Mouse (Mus musculus) lung, embryonic 16.5 days (tissue): ENCODE measurements around the gene Dtnb. TPM values are rescaled to one million over a fixed set of nuclear protein-coding genes. Genes with fewer than 3 reads are reported as not detected.

Source experiments
- ATAC-seq: fragments of 200-750 bp; cut with Nextera tagmentation; 2 replicates; pipeline ENCODE4 v1.8.0; 2017; ENCODE audit warnings: low read depth, mild to moderate bottlenecking, moderate library complexity
- H3K27ac ChIP-seq: fragments of 300-500 bp; sonication (generic); 2 replicates; pipeline ENCODE4 v1.5.1; 2014; ENCODE audit warnings: mild to moderate bottlenecking, control low read depth, low read length
- H3K27me3 ChIP-seq: fragments of 300-500 bp; sonication (generic); 2 replicates; pipeline ENCODE4 v1.6.1; 2014; ENCODE audit warnings: low read depth, low read length, mixed read lengths; ENCODE audit not compliant: control insufficient read depth, insufficient read depth
- H3K36me3 ChIP-seq: fragments of 300-500 bp; sonication (generic); 2 replicates; pipeline ENCODE4 v1.6.1; 2014; ENCODE audit warnings: low read length; ENCODE audit not compliant: control insufficient read depth, insufficient read depth
- H3K4me1 ChIP-seq: fragments of 300-500 bp; sonication (generic); replicated peaks from 2 replicates; pipeline ENCODE4 v1.6.1; 2014; ENCODE audit warnings: low read length, mixed read lengths; ENCODE audit not compliant: control insufficient read depth, insufficient read depth
- H3K4me2 ChIP-seq: fragments of 300-500 bp; sonication (generic); 2 replicates; pipeline ENCODE4 v1.6.1; 2014; ENCODE audit warnings: low read depth, low read length, control low read depth
- H3K4me3 ChIP-seq: fragments of 300-500 bp; sonication (generic); 2 replicates; pipeline ENCODE4 v1.5.1; 2014; ENCODE audit warnings: mild to moderate bottlenecking, low read length, control low read depth
- H3K9ac ChIP-seq: fragments of 300-500 bp; sonication (generic); 2 replicates; pipeline ENCODE4 v1.6.1; 2014; ENCODE audit warnings: low read length, control low read depth
- H3K9me3 ChIP-seq: fragments of 300-500 bp; sonication (generic); 2 replicates; pipeline ENCODE4 v1.6.1; 2016; ENCODE audit warnings: low read length; ENCODE audit not compliant: control insufficient read depth
- WGBS: fragments of 180-500 bp; shearing (Covaris S2); extraction: QIAGEN DNeasy Blood & Tissue Kit; methylation state at CpG from one replicate; pipeline ENCODE4 v1.1.7; 2014; 5-methylcytosine and 5-hydroxymethylcytosine counted together
- polyA plus RNA-seq: library from polyadenylated mRNA; unstranded; fragments of >200 nt; fragmentation: Nextera tagmentation; extraction: Ambion mirVana; gene quantifications from 2 replicates; pipeline ENCODE4 v1.2.1, GENCODE M21; 2015

Gene Dtnb
- polyA plus RNA-seq, 1 experiment from 2014 or later, result 28.2 TPM

DNA sequence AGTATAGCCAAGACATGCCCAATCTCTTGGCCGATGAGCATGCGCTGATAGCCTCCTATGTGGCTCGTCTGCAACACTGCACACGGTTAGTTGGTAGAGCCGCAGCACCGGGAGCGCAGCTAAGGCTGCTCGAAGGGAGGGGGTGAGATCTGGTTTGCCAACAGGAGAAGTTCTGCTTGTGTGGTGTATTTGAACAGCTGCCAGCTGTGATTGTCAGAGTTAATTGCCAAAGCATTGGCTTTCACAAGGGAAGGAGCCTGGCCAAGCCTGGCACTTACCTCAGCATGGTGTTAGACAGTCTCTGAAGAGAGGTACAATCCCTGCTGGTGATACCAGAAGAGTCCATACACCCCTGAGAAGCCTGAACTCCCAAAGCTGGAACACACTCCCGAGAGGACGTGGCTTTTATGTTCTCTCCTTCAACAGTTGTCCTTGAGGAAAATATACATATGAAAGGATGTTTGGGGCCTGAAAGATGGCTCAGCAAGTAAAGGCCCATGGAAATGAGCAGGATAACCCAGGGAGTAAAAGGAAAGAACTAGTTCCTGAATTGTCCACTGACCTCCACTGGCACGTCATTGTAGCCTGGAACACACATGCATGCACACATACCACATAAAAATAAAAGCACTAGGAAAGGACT is 160.6 kb downstream of the Dtnb start:
- no peaks in the 10 kb centered on the region for H3K36me3 ChIP-seq
- no peaks in the 10 kb centered on the region for H3K27me3 ChIP-seq
- WGBS, result 42% methylated on average over 11 of the region's 11 CpGs
- no peak overlapping the region for H3K4me3 ChIP-seq
- H3K4me1 ChIP-seq, result peaks cover 3% of the 10 kb centered on the region; the same call in 1 of the 2 replicates
- peak overlapping the region; percentile 69 for H3K27ac ChIP-seq
- H3K4me2 ChIP-seq, result no peak overlapping the region
- no peak overlapping the region for H3K9ac ChIP-seq
- H3K9me3 ChIP-seq, result no peaks in the 10 kb centered on the region
- ATAC-seq, result peak; percentile 66; the same call in 1 of the 2 replicates

DNA sequence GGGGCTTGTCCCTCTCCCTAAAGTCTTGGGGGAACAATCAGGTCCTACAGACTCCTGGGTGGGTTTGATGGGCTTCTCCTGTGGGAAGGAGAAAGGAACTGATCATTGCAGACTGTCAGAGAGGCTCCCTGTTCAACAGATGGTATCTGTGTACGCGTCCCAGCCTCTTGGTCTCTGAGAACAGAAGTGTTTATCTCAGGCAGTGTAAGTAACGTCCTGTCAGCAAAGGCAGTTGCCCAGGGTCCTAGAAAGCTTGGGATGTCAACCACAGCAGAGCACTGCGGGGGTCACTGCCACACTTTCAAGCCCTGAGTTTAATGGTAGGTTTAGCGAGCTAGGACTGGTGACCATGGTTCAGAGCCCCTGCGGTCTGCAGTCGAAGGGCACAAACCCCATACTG is 161.1 kb downstream of the Dtnb start:
- peak; percentile 75 for ATAC-seq
- Histone ChIP-seq H3K27me3 (no peaks in the 10 kb centered on the region), H3K4me3 (no peak overlapping the region), H3K27ac (peak overlapping the region; percentile 69), H3K4me1 (peaks cover 3% of the 10 kb centered on the region; the same call in 1 of the 2 replicates), H3K9ac (no peak overlapping the region), H3K36me3 (no peaks in the 10 kb centered on the region), H3K4me2 (no peak overlapping the region), H3K9me3 (no peaks in the 10 kb centered on the region)
- WGBS, result 41% methylated on average over 7 of the region's 7 CpGs

DNA sequence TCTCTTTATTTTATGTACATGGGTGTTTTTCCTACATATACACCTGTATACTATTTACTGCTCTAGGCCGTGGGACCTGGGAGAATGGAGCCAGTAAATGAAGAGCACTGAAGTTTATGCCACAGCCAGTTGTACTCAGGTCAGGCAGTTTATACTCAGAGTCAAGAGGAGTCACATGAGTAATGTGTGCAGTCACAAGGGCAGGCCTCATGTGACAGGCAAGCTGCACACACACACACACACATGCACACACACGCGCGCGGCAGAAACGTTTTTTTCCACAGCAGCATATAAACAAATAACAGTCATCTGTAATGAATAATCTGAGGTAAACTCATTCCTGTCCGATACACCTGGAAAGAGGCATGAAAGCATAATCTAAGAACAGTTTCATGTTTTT is 164.8 kb downstream of the Dtnb start:
- 59% methylated on average over 7 of the region's 7 CpGs for WGBS
- Histone ChIP-seq H3K27me3 (no peaks in the 10 kb centered on the region), H3K9me3 (no peaks in the 10 kb centered on the region), H3K4me1 (peaks cover 9% of the 10 kb centered on the region; the same call in 1 of the 2 replicates), H3K4me3 (no peak overlapping the region), H3K27ac (no peak overlapping the region), H3K4me2 (no peak overlapping the region), H3K9ac (no peak overlapping the region), H3K36me3 (no peaks in the 10 kb centered on the region)
- no peak for ATAC-seq

DNA sequence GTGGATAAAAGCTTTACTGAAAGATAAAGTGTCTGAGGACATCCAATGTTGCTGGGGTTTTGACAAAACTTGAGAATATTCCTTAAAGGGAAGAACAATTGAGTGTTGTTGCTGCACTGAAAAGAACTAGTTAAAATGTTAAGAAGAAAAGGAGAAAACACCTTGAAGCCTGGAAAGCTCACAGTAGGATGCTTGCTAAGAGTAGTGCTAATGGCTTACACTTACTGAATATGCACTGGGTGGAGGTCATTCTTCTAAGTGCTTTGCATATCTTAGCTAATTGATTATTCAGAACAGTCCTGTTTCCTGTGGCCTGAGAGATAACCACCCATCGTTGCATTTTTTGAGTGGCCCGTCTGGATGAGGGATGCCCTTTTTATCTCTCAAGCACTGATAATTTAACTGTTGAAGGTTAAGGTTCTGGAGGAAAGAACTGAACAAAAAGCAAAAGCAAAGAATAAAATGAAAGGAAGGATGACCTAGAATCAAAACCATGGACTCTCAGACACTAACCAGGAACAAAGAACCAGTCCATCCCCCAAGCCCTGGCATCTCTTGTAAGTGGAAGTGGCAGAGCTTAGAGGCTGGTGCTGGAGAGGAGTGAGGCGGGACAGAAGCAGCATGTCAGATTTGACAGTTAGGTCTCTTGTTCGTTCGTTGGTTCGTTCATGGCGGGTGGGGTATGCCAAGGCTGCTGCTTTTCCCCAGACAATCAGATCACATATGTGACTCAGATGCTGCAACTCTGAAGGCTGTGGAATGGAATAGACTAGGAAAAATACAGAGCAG is 166.8 kb downstream of the Dtnb start:
- no peak overlapping the region for H3K9ac ChIP-seq

DNA sequence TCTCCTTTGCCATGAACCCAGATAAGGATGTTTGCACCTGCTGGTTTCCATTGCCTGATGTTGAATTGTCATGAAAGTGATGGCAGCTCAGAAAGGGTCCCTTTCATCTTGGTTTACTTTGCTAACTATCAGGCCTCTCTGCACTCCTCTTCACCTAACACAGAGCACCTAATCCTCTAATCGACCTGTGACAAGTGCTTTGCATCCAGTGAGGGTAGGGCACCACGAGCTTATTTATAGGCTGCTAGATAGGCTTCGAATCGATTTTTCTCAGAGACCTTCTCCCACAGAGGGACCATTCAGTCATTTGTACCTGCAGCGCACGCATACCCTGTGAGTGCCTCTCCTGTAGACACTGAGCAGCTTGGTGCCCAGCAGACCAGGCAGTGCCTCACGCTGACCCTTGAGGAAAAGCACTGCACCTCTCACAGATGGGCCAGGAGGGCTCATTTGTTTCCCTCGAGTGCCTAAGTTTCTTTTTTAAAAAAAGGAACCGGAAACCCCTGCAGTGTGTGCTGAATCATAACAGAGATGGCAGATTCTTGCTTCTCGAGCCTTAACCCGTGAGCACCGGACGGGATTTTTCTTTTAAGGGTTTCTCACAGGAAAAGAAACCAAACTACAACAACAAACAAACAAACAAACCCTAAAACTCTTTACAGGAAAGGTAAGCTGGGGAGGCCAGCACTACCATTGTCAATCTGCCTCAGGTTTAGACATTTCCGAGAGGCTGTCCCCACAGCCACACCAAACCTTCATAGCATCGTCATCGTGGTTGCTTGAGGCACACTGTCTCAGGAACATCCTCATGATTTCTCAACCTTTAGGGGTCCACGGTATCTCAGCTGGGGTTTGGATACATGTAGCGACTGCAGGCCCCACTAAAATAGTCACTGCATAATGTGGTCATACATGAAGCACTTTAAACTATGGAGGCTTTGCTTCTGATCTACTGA is 167.8 kb downstream of the Dtnb start:
- WGBS, result 47% methylated on average over 18 of the region's 18 CpGs
- no peak overlapping the region for H3K4me2 ChIP-seq
- H3K9me3 ChIP-seq, result no peaks in the 10 kb centered on the region
- no peaks in the 10 kb centered on the region for H3K36me3 ChIP-seq
- H3K27ac ChIP-seq, result no peak overlapping the region
- no peak overlapping the region for H3K4me3 ChIP-seq
- no peak overlapping the region for H3K9ac ChIP-seq
- ATAC-seq, result 0 out of 2 replicates have a peak, but pooled peaks have one; percentile 28
- 0 out of 2 replicates have a peak, but pooled peaks cover 6% of the 10 kb centered on the region for H3K4me1 ChIP-seq
- H3K27me3 ChIP-seq, result no peaks in the 10 kb centered on the region

More for the DNA sequence above, 166.8 kb downstream of the Dtnb start:
- Histone ChIP-seq H3K4me2 (no peak overlapping the region), H3K4me3 (no peak overlapping the region), H3K36me3 (no peaks in the 10 kb centered on the region), H3K4me1 (0 out of 2 replicates have a peak, but pooled peaks cover 6% of the 10 kb centered on the region), H3K9me3 (no peaks in the 10 kb centered on the region), H3K27ac (no peak overlapping the region), H3K27me3 (no peaks in the 10 kb centered on the region)
- ATAC-seq, result no peak
- 34% methylated on average over 7 of the region's 7 CpGs for WGBS

DNA sequence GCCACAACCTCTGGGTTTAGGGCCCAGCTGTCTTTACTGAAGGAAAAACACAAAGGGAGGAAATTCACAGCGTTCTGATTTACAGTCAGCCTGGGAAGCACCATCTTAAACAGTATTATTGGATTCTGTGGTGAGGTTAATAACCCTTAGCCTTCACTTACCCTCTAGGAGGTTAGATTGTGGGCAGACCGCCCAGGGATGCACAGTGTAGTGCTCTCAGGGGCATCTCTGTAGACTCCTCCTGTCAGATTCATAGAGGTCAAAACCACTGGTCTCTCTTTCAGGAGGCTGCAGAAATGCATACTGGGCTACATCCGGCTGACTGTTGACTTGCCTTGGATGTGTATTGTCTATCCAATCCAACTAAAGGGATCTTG is 168.5 kb downstream of the Dtnb start:
- H3K9me3 ChIP-seq, result no peaks in the 10 kb centered on the region
- no peak overlapping the region for H3K9ac ChIP-seq
- no peak overlapping the region for H3K4me2 ChIP-seq
- H3K4me3 ChIP-seq, result no peak overlapping the region
- peaks cover 7% of the 10 kb centered on the region for H3K4me1 ChIP-seq
- no peak overlapping the region for H3K27ac ChIP-seq
- H3K36me3 ChIP-seq, result no peaks in the 10 kb centered on the region
- no peaks in the 10 kb centered on the region for H3K27me3 ChIP-seq
- ATAC-seq, result no peak
- WGBS, result 70% methylated on average over 3 of the region's 3 CpGs

DNA sequence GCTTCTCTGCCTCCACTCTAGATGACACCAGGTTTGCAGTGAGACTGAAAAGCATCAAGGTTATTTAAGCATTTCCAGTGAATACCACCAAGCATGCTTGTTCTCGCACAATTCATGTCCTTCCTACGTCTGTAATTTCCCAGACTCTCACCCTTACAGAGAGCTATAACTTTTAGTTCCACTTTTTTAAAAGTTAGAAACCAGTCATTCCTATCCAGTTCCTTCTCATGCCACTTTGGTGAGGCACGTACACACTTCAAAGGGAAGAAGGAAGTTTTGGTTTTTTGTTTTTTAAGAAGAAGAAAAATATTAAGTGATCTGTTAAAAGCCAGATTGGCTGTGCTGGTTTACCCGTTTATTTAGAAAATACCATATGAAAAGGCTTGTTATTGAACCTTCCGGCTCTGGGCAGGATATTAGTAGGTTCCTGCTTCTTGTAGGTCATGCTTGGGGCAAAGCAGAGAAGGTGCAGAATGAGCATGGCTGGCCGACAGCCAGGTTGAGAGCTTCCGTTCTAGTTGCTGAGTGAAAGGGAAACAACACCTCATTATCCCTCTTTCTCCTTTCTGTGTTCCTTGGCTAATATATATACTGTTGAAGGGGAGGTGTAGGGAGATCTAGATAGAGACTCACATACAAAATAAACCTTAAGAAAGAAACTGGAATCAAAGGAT is 173.4 kb downstream of the Dtnb start:
- Histone ChIP-seq H3K4me1 (peaks cover 8% of the 10 kb centered on the region), H3K27me3 (no peaks in the 10 kb centered on the region), H3K4me2 (no peak overlapping the region), H3K9ac (no peak overlapping the region), H3K4me3 (no peak overlapping the region), H3K9me3 (no peaks in the 10 kb centered on the region), H3K27ac (0 out of 2 replicates have a peak overlapping the region, but pooled peaks have one; percentile 7), H3K36me3 (no peaks in the 10 kb centered on the region)
- ATAC-seq, result peak; percentile 64; the same call in 1 of the 2 replicates
- 26% methylated on average over 7 of the region's 7 CpGs for WGBS

DNA sequence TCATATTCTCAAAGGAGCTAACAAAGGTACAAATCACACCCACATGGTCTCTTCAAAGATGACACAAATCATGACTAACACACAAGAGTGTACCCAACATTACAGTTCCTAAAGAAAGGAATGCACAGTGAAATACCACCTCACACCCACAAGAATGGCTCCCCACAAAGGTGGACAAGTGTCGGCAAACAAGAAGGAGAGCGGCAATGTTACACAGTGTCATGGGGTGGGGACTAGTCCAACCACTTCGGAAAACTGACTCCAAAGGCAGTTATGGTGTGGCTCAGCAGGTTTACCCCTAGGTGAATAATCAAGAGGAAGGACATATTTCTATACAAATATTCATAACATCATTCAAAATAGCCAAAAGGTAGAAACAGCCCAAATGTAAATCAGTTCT is 174.2 kb downstream of the Dtnb start:
- no peak overlapping the region for H3K4me3 ChIP-seq
- no peak overlapping the region for H3K4me2 ChIP-seq
- H3K27me3 ChIP-seq, result no peaks in the 10 kb centered on the region
- no peaks in the 10 kb centered on the region for H3K9me3 ChIP-seq
- no peak overlapping the region for H3K27ac ChIP-seq
- H3K36me3 ChIP-seq, result no peaks in the 10 kb centered on the region
- H3K4me1 ChIP-seq, result peaks cover 8% of the 10 kb centered on the region
- peak; percentile 61; the same call in 1 of the 2 replicates for ATAC-seq
- WGBS, result 59% methylated on average over 3 of the region's 3 CpGs
- H3K9ac ChIP-seq, result no peak overlapping the region
